Mouse (Mus musculus): Measurements from ENCODE around the gene Cdip1. TPM values are rescaled to one million over a fixed set of nuclear protein-coding genes. Genes with fewer than 3 reads are reported as not detected.

The Cdip1 gene
- total RNA-seq, 1 experiment from 2014 or later = 16.6 TPM

DNA sequence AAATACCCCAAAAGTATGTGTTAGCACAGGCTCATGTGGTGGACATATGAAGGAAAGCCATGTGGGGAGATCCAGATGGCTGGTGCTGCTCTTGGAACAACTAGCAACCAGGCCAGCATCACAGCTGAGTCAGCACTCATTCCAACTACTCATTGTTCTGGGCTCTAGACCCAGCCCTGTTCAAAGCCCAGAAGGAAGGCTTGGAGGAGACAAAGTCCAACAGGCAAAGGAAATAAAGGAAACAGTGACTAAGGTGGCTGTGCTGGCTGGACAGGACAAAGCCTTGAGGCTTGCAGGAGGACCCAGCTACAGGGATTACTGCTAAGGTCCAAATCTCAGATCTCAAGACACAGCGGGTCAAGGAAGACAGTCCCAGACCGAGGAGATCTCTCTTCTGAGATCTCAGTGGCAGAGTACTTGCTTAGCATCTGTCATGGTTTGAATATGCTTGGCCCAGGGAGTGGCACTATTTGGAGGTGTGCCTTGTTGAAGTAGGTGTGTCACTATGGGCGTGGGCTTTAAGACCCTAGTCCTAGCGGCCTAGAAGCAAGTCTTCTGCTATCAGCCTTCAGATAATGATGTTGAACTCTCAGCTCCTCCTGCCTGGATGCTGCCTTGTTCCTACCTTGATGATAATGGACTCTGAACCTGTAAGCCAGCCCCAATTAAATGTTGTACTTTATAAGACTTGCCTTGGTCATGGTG, 12.0 kb downstream of the Cdip1 start:
- 0 out of 2 replicates have a peak, but pooled peaks have one; percentile 5 for ATAC-seq (replicated peaks; ENCODE audit: insufficient number of reproducible peaks, low FRiP score, low TSS enrichment, poor library complexity, severe bottlenecking)

DNA sequence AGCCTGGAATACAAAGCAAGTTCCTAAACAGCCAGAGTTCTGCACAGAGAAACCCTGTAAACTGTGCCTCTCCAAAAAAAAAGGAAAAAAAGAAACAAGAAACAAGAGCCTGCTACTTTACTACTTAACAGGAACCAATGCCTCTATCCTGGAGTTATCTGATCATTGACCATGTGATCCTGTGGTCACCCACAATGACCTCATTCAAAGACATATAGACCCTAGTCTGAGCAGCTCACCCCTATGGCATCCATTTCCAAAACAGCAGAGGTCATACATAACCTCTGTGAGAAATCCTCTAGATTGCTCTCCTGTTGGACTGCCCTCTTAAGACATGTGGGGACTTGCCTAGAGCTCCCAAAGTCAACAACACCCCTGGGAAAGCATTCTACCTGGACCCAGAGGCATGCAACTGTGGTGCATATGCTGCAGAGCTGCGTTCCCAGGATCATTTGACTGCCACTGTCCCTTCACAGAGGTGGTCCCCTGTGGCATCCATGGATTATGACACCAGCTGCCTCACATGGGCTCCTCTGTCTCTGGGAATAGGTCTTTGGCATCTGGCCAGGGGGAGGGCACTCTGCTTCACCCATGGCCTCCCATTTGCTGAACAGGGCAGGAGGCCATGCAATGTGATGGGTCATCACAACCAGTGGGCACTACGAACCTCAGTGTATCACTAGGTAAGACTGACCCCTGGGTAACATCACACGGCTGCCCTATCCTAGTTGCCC, 12.8 kb downstream of the Cdip1 start:
- peak; percentile 28; the same call in 1 of the 2 replicates for ATAC-seq (replicated peaks; ENCODE audit: insufficient number of reproducible peaks, low FRiP score, low TSS enrichment, poor library complexity, severe bottlenecking)

GRCm38 (mm10) chr16:4773289-4773970, 16.7 kb downstream of the Cdip1 start:
- ATAC-seq (replicated peaks; ENCODE audit: insufficient number of reproducible peaks, low FRiP score, low TSS enrichment, poor library complexity, severe bottlenecking) = no peak

DNA sequence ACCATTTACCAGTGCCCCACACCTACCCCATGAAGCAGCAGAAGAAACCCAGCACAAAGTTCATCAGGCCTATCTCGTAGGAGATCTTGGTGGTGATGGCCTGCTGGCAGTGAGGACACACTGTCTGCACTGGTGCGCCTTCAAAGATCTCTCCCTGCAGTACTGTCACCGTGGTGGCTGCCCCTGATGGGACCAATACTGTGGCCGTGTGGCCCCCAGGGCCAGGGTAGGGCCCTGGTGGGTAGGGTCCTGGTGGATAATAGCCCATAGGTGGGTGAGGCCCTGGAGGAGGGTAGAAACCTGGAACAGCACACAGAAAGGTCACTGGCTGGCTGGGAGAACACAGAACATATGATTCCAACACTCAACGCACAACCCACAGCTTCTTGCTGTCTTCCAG, 21.4 kb downstream of the Cdip1 start:
- no peak for ATAC-seq (replicated peaks; ENCODE audit: insufficient number of reproducible peaks, low FRiP score, low TSS enrichment, poor library complexity, severe bottlenecking)

- ATAC-seq (replicated peaks; ENCODE audit: insufficient number of reproducible peaks, low FRiP score, low TSS enrichment, poor library complexity, severe bottlenecking) = no peak
These were observed 22.9 kb downstream of the Cdip1 start for GRCm38 (mm10) chr16:4767012-4767790.

DNA sequence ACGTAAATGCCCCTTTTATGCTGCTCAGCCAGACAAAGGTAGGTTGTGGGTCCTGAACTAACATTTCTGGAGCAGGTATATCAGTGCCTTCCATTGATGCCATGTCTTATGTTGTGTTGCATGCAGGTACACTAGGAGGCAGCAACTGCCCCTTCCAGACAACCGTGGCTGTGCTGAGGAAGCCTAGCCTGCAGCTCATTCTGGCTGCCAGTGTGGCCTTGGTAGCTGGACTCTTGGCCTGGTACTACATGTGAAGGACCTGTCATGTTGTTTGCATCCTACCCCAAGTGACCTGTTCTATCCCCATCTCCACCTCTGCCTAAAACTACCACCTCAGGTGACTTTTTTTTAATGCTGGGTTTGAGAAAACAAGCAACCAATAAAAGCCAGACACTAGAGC, 24.2 kb downstream of the Cdip1 start:
- ATAC-seq (replicated peaks; ENCODE audit: insufficient number of reproducible peaks, low FRiP score, low TSS enrichment, poor library complexity, severe bottlenecking) = no peak

DNA sequence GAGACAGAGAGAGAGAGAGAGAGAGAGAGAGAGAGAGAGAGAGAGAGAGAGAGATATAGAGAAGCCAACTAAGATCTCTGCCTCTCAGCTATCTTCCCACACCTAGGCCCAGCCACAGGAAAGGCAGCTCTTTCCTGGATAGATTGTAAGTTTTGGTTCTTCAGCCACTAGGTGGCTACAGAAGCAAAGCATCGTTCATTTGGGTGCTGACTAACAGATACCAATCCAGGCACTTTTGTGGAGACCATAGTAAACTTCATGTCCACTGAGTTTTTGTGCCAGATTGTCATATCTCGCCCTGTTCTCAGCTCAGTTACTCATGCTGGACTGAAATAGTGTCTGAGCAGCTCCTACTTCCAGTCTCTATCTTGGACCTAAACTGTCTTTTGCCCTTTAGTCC, 26.8 kb downstream of the Cdip1 start:
- ATAC-seq (replicated peaks; ENCODE audit: insufficient number of reproducible peaks, low FRiP score, low TSS enrichment, poor library complexity, severe bottlenecking) = no peak; the same call in 1 of the 2 replicates

DNA sequence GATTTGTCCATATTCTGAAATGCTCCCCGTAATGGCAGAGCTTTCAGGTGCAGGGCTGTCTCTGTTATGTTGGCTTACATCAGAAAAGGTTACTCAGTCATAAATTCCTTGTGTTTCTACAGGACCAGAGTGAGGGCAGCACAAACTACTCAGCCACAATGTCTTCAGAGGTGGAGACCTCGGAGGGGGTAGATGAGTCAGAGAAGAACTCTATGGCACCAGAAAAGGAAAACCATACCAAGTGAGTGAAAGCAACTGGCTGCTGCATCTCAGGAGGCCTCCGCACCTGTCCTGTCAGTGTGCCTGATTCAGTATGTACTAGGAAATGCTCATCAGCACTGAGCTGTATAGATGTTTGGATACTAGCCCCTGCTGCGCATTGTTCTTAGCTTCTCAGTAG, 27.7 kb downstream of the Cdip1 start:
- no peak for ATAC-seq (replicated peaks; ENCODE audit: insufficient number of reproducible peaks, low FRiP score, low TSS enrichment, poor library complexity, severe bottlenecking)

- ATAC-seq (replicated peaks; ENCODE audit: insufficient number of reproducible peaks, low FRiP score, low TSS enrichment, poor library complexity, severe bottlenecking) = peak; percentile 63; the same call in 1 of the 2 replicates
These were observed 33.3 kb downstream of the Cdip1 start for GRCm38 (mm10) chr16:4756660-4757335.

GRCm38 (mm10) chr16:4754045-4754444, 36.0 kb downstream of the Cdip1 start:
- ATAC-seq (replicated peaks; ENCODE audit: insufficient number of reproducible peaks, low FRiP score, low TSS enrichment, poor library complexity, severe bottlenecking) = no peak

DNA sequence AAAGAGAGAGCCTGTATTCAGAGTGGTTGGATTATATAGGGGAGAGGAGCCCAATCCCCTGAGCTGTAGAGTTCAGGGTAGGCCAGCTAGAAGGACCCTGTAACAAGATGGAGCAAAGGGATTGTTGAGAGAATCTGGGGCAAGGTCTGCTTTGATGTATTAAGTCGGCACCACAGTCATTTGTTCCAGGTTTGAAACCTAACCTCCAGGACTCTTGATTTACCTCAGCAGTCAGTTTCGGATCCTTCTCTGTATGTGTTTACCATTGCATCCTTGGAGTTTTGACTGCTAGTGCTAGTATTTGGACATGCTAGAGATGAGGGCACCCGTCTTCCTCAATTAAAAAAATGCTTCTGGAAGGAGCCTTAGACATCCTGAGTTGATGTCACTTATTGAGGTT, 37.9 kb downstream of the Cdip1 start:
- ATAC-seq (replicated peaks; ENCODE audit: insufficient number of reproducible peaks, low FRiP score, low TSS enrichment, poor library complexity, severe bottlenecking) = no peak

DNA sequence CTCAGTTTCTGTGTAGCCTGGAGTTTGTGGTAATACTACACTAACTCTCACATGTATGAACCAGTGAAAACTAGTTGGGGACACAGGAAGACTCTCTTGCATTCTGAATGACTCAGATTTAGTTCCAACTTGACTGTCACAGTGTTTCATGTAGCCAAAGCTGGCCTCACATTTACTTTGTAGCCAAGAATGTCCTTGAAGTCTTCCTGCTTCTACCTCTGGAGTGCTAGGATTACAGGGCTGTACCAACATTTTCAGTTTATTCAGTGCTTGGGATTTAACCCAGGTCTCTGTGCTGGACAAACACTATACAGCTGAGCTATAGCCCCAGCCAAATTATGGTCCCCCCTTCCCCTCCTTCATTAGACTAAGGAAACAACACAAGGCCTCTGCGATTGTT, 47.9 kb downstream of the Cdip1 start:
- ATAC-seq (replicated peaks; ENCODE audit: insufficient number of reproducible peaks, low FRiP score, low TSS enrichment, poor library complexity, severe bottlenecking) = no peak

DNA sequence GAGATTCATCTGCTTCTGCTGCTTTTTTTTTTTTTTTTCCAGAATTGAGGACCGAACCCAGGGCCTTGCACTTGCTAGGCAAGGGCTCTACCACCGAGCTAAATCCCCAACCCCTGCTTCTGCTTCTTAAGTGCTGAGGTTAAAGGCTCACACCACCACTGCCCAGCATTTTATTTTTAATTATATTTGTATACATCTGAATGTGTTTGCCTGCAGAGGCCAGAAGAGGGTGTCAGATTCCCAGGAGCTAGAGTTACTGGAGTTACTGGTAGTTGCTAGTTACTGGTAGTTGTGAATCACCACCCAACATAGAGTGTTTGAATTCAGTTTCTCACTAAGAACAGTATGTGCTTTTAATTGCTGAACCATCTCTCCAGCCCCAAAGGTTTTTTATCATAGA, 50.1 kb downstream of the Cdip1 start:
- ATAC-seq (replicated peaks; ENCODE audit: insufficient number of reproducible peaks, low FRiP score, low TSS enrichment, poor library complexity, severe bottlenecking) = no peak

GRCm38 (mm10) chr16:4736262-4736661, 53.8 kb downstream of the Cdip1 start:
- no peak for ATAC-seq (replicated peaks; ENCODE audit: insufficient number of reproducible peaks, low FRiP score, low TSS enrichment, poor library complexity, severe bottlenecking)

DNA sequence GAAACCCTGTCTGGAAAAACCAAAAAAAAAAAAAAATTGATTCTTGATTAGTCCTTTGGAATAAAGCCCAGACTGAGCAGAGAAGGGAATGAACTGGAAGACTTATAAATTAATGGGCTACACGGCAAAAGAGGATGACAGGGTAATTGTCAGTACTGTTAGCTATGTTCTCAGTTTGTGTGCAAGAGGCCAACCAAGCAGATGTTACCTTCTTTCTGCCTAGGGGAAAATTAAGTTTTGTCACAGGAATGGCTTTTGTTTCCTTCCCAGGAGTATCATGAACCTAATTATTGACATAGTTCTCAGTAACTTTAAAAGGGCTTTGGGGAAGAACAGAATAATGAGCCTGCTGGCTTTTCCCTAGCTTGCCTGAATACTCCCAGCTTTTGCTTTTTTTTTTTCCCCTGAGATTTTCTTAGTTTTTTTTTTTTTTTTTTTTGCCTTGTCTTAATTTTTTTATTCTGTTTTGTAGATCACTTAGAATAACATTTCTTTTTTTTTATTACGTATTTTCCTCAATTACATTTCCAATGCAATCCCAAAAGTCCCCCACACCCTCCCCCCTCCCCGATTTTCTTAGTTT, 59.2 kb downstream of the Cdip1 start:
- no peak for ATAC-seq (replicated peaks; ENCODE audit: insufficient number of reproducible peaks, low FRiP score, low TSS enrichment, poor library complexity, severe bottlenecking)

DNA sequence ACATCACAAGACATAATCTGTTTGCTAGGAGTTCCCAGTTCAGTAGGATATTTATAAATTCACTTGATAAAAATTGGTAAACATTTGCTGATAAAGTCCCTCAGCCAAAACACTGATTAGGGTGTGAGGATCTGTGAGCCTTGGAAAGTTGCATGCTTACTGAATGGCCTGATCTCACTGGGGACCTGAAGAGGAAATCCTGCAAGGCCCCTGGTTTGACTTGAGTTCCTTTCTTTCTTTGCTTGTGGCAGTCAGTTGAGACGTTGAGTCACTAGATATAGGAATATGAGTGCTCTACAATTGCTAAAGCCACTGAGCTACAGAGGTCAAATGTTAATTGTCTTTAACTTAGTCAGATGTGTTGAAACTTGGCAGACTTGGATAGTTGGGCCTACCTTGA, 62.1 kb downstream of the Cdip1 start:
- no peak for ATAC-seq (replicated peaks; ENCODE audit: insufficient number of reproducible peaks, low FRiP score, low TSS enrichment, poor library complexity, severe bottlenecking)

DNA sequence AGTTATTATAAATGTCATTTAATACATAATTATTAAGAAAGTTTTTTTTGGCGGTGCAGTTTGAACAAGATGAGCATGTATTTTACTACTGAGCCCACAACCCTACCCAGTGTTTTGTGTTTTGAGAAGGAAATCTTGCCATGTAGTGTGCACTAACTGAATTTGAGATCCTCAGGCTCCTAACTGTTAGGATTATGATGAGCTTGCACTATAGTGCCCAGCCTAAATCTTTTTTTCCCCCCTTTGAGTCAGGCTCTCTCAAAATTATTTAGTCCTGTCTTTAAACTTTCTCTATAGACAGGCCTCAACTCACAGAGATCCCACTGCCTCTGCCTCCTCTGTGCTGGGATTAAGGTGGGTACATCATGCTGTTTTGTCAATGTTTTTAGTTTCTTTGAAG, 62.6 kb downstream of the Cdip1 start:
- no peak for ATAC-seq (replicated peaks; ENCODE audit: insufficient number of reproducible peaks, low FRiP score, low TSS enrichment, poor library complexity, severe bottlenecking)

GRCm38 (mm10) chr16:4726528-4727128, 63.5 kb downstream of the Cdip1 start:
- ATAC-seq (replicated peaks; ENCODE audit: insufficient number of reproducible peaks, low FRiP score, low TSS enrichment, poor library complexity, severe bottlenecking) = no peak

All from monocyte, adult 5-6 weeks (primary cell).